Mouse (Mus musculus) hindbrain, embryonic 11.5 days (tissue): ENCODE measurements around the gene Chrna1. TPM values are rescaled to one million over a fixed set of nuclear protein-coding genes. Genes with fewer than 3 reads are reported as not detected.

ENCODE experiments used
- ATAC-seq: fragments of 200-750 bp; cut with Nextera tagmentation; 2 replicates; pipeline ENCODE4 v1.8.0; 2017; ENCODE audit warnings: mild to moderate bottlenecking, moderate TSS enrichment, moderate library complexity; ENCODE audit not compliant: low FRiP score
- DNase-seq: peaks from one replicate; pipeline ENCODE4 v3.0.0-alpha.2; 2015; ENCODE audit warnings: low spot score
- H3K27ac ChIP-seq: fragments of 300-500 bp; sonication (generic); 2 replicates; pipeline ENCODE4 v1.5.1; 2014; ENCODE audit warnings: mild to moderate bottlenecking, low read depth, low read length
- H3K27me3 ChIP-seq: fragments of 300-500 bp; sonication (generic); 2 replicates; pipeline ENCODE4 v1.6.1; 2014; ENCODE audit warnings: mild to moderate bottlenecking, low read length, moderate library complexity, mixed read lengths; ENCODE audit not compliant: control insufficient read depth, insufficient read depth
- H3K36me3 ChIP-seq: fragments of 300-500 bp; sonication (generic); 2 replicates; pipeline ENCODE4 v1.6.1; 2014; ENCODE audit warnings: mild to moderate bottlenecking, low read length, moderate library complexity, mixed read lengths; ENCODE audit not compliant: control insufficient read depth, insufficient read depth
- H3K4me1 ChIP-seq: fragments of 300-500 bp; sonication (generic); replicated peaks from 2 replicates; pipeline ENCODE4 v1.6.1; 2014; ENCODE audit warnings: low read length, mixed read lengths; ENCODE audit not compliant: control insufficient read depth, insufficient read depth
- H3K4me2 ChIP-seq: fragments of 300-500 bp; sonication (generic); replicated peaks from 2 replicates; pipeline ENCODE4 v1.6.1; 2014; ENCODE audit warnings: mild to moderate bottlenecking, low read depth, low read length
- H3K4me3 ChIP-seq: fragments of 300-500 bp; sonication (generic); 2 replicates; pipeline ENCODE4 v1.5.1; 2014; ENCODE audit warnings: low read depth, low read length
- H3K9ac ChIP-seq: fragments of 300-500 bp; sonication (generic); 2 replicates; pipeline ENCODE4 v1.6.1; 2014; ENCODE audit warnings: low read depth, low read length
- H3K9me3 ChIP-seq: fragments of 300-500 bp; sonication (generic); 2 replicates; pipeline ENCODE4 v1.6.1; 2016; ENCODE audit warnings: low read length; ENCODE audit not compliant: control insufficient read depth
- WGBS: fragments of 180-500 bp; shearing (Covaris S2); extraction: QIAGEN DNeasy Blood & Tissue Kit; methylation state at CpG from one replicate; pipeline ENCODE4 v1.1.7; 2014; 5-methylcytosine and 5-hydroxymethylcytosine counted together
- polyA plus RNA-seq: library from polyadenylated mRNA; unstranded; fragments of >200 nt; fragmentation: Nextera tagmentation; extraction: Ambion mirVana; gene quantifications from 2 replicates; pipeline ENCODE4 v1.2.1, GENCODE M21; 2014

Chrna1 gene
- polyA plus RNA-seq, 1 experiment from 2014 or later = 0.51 TPM

DNA sequence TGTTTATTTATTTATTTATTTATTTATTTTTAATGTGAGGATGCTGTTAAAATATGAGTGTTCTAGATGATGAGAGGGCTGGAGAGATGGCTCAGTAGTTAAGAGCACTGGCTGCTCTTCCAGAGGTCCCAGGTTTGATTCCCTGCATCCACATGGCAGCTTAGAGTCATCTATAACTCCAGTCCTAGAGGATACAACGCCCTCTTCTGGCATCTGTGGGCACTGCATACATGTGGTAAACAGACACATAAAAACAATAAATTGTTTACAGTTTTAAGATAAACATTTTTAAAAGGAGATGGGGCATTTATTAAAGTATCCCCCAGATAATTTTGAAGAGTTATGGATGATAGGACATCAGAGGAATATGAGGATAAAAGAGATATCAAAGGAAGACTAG, 40.4 kb downstream of the Chrna1 start:
- H3K9ac ChIP-seq = no peak overlapping the region
- H3K4me3 ChIP-seq = no peak overlapping the region
- H3K4me2 ChIP-seq = no peak overlapping the region
- no peak for DNase-seq
- no peaks in the 10 kb centered on the region for H3K27me3 ChIP-seq
- H3K36me3 ChIP-seq = no peaks in the 10 kb centered on the region
- no peaks in the 10 kb centered on the region for H3K4me1 ChIP-seq
- ATAC-seq = no peak
- no peaks in the 10 kb centered on the region for H3K9me3 ChIP-seq
- H3K27ac ChIP-seq = no peak overlapping the region
- 33% methylated on average over 1 of the region's 1 CpGs for WGBS

DNA sequence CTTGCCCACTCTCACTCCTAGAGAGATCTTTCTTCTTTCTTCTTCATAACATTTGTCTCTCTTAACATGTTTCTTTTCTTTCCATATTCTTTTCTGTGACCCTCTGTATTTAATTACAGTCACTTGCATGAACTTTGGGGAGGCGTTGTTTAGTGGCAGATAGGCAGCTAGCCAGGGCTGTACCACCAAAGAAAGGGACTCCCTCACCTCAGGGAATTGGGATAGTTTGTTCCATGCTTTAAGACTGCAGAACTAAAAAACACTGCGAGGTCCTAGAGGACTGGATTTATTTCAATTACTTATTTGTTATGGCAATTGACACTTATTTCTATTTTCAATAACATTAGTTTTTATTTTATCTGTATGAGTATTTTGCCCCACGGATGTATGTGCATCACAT, 41.0 kb downstream of the Chrna1 start:
- Histone ChIP-seq H3K4me3 (no peak overlapping the region), H3K9ac (no peak overlapping the region), H3K36me3 (no peaks in the 10 kb centered on the region), H3K9me3 (no peaks in the 10 kb centered on the region), H3K27me3 (no peaks in the 10 kb centered on the region), H3K4me2 (no peak overlapping the region), H3K27ac (no peak overlapping the region), H3K4me1 (no peaks in the 10 kb centered on the region)
- DNase-seq (no peak), ATAC-seq (no peak)
- WGBS = 91% methylated on average over 3 of the region's 3 CpGs

DNA sequence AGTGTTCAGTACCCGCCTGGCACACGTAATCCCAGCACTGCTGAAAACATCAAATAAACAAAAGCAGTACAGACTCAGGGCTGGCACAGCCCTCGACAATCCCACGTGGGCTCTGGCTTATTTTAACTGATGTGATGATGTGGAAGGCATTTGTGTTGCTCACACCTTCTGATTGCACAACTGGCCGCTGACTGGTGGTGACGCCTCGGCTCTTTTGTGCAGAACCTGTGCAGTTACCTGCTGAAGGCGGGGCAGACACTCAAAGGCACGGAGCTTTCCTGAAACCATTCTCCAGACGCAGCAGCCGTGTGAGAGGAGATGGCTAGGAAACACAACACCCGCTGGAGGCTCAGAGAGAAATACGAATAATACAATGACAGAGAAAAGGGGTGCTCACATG, 41.5 kb downstream of the Chrna1 start:
- no peak overlapping the region for H3K9ac ChIP-seq
- no peak overlapping the region for H3K4me2 ChIP-seq
- no peaks in the 10 kb centered on the region for H3K9me3 ChIP-seq
- DNase-seq (no peak), ATAC-seq (no peak)
- no peak overlapping the region for H3K4me3 ChIP-seq
- no peaks in the 10 kb centered on the region for H3K4me1 ChIP-seq
- no peaks in the 10 kb centered on the region for H3K27me3 ChIP-seq
- 82% methylated on average over 13 of the region's 13 CpGs for WGBS
- H3K27ac ChIP-seq = no peak overlapping the region
- no peaks in the 10 kb centered on the region for H3K36me3 ChIP-seq

DNA sequence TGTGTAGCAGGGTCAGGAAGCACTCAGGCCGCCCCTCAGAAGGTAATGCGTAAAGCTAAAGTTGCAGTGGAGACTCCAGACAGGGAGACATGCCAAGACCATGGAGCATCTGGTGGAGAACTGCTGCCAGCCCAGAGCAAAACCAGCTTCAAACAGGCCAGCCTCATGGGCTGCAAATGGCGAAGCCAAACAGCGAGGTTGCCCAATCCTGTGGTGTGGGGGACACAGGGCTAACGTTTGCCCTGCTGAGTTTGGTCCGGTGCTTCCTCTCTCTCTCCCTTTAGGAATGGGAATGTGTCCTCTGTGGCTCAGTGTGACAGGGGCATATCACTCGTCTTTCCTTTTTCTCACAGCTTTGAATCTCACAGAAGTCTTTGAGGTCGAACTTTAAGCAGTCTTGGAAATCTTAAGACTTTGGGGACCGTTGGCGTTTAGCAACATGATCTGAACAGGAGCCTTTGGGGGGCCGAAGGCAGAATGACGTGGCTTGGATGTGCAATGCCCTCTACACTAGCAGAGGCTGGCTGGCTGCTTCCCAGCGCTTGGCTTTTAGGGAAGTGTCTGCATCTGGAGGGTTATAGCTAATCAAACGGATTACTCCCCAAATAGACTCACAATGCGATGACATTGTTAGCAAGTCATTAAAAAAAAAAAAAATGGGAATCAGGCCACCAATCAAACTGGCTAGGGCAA, 43.9 kb downstream of the Chrna1 start:
- Histone ChIP-seq H3K4me1 (no peaks in the 10 kb centered on the region), H3K9ac (no peak overlapping the region), H3K9me3 (no peaks in the 10 kb centered on the region), H3K27me3 (no peaks in the 10 kb centered on the region), H3K4me2 (no peak overlapping the region), H3K36me3 (no peaks in the 10 kb centered on the region), H3K4me3 (no peak overlapping the region), H3K27ac (no peak overlapping the region)
- 80% methylated on average over 15 of the region's 15 CpGs for WGBS
- no peak for ATAC-seq
- no peak for DNase-seq

DNA sequence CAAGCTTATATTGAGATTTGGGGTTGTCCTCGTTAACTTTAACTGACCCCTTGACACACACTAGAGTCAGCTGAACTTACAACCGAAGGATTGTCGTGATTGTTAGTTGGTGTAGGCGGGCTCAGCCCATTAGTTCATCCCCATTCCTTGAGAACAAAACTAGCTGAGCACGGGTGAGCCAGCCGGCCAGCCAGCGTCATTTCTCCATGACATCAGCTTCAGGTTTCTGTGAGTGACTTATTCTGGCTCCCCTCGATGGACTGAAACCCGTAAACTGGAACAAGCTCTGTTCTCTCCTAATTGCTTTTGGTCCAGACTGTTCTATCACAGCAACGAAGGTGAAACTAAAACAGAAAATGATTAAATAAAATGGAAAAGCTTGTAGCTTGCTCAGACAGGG, 45.4 kb downstream of the Chrna1 start:
- Histone ChIP-seq H3K4me2 (no peak overlapping the region), H3K9me3 (no peaks in the 10 kb centered on the region), H3K9ac (no peak overlapping the region), H3K4me1 (no peaks in the 10 kb centered on the region), H3K27ac (no peak overlapping the region), H3K4me3 (no peak overlapping the region), H3K36me3 (no peaks in the 10 kb centered on the region), H3K27me3 (no peaks in the 10 kb centered on the region)
- ATAC-seq (no peak), DNase-seq (no peak)
- WGBS = 78% methylated on average over 10 of the region's 10 CpGs

DNA sequence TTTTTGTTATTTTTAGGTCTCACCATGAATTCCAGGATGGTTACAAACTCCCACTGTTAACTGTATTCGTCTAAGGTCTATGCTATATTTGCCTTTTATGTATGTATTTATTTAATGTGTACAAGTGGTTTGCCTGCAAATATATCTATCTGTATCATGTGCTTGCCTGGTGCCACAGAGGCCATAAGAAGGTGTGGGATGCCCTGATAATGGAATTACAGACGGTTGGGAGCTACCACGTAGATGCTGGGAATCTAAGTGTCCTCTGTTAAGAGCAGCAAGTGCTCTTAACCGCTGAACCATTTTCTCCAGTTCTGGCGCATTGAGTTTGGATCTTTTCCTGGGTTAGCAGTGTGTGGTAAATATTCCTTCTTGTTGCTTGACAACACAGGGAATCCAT, 49.7 kb downstream of the Chrna1 start:
- WGBS = 73% methylated on average over 5 of the region's 5 CpGs

DNA sequence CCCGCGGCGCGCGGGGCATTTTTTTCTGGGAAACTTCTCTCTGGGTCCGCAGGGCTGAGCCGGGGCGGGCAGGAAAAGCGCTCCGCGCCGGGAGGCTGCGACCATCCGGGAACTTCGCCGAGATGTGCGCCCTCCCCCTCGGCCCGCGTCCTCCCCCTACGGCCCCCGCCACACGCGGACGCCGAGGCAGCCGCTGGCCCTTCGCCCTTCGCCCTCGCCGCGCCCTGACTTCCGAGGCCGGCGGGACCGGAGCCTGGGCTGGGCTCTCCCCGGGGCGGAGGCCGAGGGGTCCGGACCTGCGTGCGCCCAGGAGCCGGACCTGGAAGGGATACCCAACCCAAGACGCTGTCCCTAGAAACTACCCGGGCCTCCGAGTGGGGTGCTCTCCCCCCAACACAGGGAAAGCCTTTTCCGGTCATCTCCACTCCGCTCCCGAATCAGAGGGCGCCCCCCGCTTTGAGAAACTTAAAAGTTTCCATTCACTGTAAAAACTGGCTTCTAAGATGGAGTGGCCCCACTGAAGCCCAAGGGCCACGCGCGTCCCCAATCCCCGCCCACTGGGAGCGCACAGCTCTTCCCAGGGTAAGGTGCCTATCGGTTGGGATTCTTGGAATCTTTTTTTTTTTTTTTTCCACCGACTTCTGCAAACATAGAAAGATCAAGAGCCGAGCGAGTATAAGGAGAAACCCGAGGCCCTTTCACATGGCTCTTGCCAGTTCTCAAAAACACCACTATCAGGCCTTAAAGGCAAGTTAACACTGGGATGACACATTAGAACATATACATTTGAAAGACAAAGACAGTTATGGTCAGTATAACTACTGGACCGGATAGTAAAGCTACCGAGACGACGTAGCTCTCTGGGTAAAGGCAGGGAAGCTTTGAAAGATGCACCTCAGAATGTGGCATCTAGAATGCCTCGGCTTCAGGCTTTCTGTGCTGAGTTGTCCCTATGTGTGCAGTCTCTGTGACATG, 50.5 kb downstream of the Chrna1 start, which contains the start of gene Wipf1:
Wipf1 (minus strand) TSS at position 379 of the 975 bp plus-strand sequence.
- Histone ChIP-seq H3K27me3 (no peaks in the 10 kb centered on the region), H3K36me3 (no peaks in the 10 kb centered on the region), H3K4me2 (peak within 1 kb of the TSS; percentile 76), H3K9ac (peak within 1 kb of the TSS; percentile 94), H3K4me1 (peaks cover 2% of the 10 kb centered on the region; the same call in 1 of the 2 replicates), H3K9me3 (no peaks in the 10 kb centered on the region), H3K27ac (peak within 1 kb of the TSS; percentile 37), H3K4me3 (peak within 1 kb of the TSS; percentile 83)
- WGBS = under 1% methylated on average over 61 of the region's 66 CpGs
- DNase-seq = peak; percentile 84
- peak; percentile 91 for ATAC-seq

More for the DNA sequence above, 49.7 kb downstream of the Chrna1 start:
- DNase-seq = no peak
- peaks cover 2% of the 10 kb centered on the region; the same call in 1 of the 2 replicates for H3K4me1 ChIP-seq
- no peaks in the 10 kb centered on the region for H3K27me3 ChIP-seq
- no peak overlapping the region for H3K27ac ChIP-seq
- ATAC-seq = no peak
- no peaks in the 10 kb centered on the region for H3K9me3 ChIP-seq
- H3K36me3 ChIP-seq = no peaks in the 10 kb centered on the region
- H3K4me3 ChIP-seq = no peak overlapping the region
- no peak overlapping the region for H3K4me2 ChIP-seq
- H3K9ac ChIP-seq = no peak overlapping the region

DNA sequence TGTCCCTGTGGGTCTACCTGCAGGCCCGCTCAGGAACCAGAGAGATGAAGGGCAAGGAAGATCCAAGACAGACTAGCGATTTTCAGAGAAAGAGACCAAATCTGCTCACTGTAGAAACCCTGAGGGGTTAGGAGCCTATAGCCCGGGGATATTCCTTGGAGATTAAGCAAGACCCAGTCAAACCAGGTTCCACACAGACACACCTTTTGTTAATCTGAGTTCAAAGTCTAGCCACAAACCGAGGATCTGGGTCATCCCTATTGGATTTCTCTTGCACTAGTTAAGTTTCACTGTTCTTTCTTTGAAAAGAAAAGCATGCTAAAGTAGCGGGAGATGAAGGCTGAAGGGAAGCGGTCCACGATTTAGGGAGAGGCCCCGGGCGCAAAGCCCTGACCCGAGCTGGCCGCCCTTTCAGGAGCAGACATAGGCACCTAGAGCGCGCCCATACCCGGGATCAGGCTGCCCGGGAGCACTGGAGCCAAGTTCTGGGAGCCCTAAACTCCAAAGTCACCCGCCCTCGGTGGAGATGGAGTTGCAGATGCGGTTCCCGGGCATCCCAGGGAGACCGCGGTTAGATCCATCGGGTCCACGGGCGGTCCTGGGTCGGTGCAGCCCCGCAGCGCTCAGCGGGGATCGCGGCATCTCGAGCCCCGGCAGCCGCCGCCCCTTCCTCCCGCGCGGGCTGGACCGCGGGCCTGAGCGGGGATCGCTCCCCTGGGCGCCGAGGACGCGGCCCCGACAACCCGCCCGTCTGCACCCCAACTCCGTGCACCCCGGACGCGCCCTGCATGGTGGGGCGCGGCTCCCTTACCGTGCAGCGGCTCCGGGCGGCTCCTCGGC, 51.4 kb downstream of the Chrna1 start:
- H3K4me3 ChIP-seq = peak overlapping the region; percentile 83
- ATAC-seq (peak; percentile 73), DNase-seq (peak; percentile 70)
- peak overlapping the region; percentile 76 for H3K4me2 ChIP-seq
- WGBS = 3% methylated on average over 38 of the region's 59 CpGs
- H3K9ac ChIP-seq = peak overlapping the region; percentile 94
- H3K4me1 ChIP-seq = peaks cover 2% of the 10 kb centered on the region; the same call in 1 of the 2 replicates
- H3K36me3 ChIP-seq = no peaks in the 10 kb centered on the region
- H3K27ac ChIP-seq = peak overlapping the region; percentile 37
- no peaks in the 10 kb centered on the region for H3K27me3 ChIP-seq
- no peaks in the 10 kb centered on the region for H3K9me3 ChIP-seq
